Mouse (Mus musculus) hindbrain, embryonic 14.5 days (tissue): Measurements from ENCODE around the gene Slc26a10. TPM values are rescaled to one million over a fixed set of nuclear protein-coding genes. Genes with fewer than 3 reads are reported as not detected.

Experiments
- ATAC-seq: fragments of 200-750 bp; cut with Nextera tagmentation; 2 replicates; pipeline ENCODE4 v1.8.0; 2017; ENCODE audit warnings: moderate number of reproducible peaks, mild to moderate bottlenecking, moderate TSS enrichment, moderate library complexity; ENCODE audit not compliant: low FRiP score
- DNase-seq: peaks from one replicate; pipeline ENCODE4 v3.0.0-alpha.2; 2015; ENCODE audit warnings: low spot score
- H3K27ac ChIP-seq: fragments of 300-500 bp; sonication (generic); 2 replicates; pipeline ENCODE4 v1.5.1; 2014; ENCODE audit warnings: mild to moderate bottlenecking, moderate library complexity
- H3K27me3 ChIP-seq: fragments of 300-500 bp; sonication (generic); 2 replicates; pipeline ENCODE4 v1.6.1; 2014; ENCODE audit warnings: mild to moderate bottlenecking, low read length, mixed read lengths; ENCODE audit not compliant: control insufficient read depth, insufficient read depth
- H3K36me3 ChIP-seq: fragments of 300-500 bp; sonication (generic); replicated peaks from 2 replicates; pipeline ENCODE4 v1.6.1; 2014; ENCODE audit not compliant: control insufficient read depth, insufficient read depth
- H3K4me1 ChIP-seq: fragments of 300-500 bp; sonication (generic); replicated peaks from 2 replicates; pipeline ENCODE4 v1.6.1; 2014; ENCODE audit warnings: antibody characterized with exemption, low read length, mixed read lengths; ENCODE audit not compliant: control insufficient read depth, insufficient read depth
- H3K4me2 ChIP-seq: fragments of 300-500 bp; sonication (generic); replicated peaks from 2 replicates; pipeline ENCODE4 v1.6.1; 2014; ENCODE audit warnings: mild to moderate bottlenecking, moderate library complexity
- H3K4me3 ChIP-seq: fragments of 300-500 bp; sonication (generic); replicated peaks from 2 replicates; pipeline ENCODE4 v1.5.1; 2014; ENCODE audit warnings: mild to moderate bottlenecking, low read length
- H3K9ac ChIP-seq: fragments of 300-500 bp; sonication (generic); 2 replicates; pipeline ENCODE4 v1.6.1; 2014
- H3K9me3 ChIP-seq: fragments of 300-500 bp; sonication (generic); 2 replicates; pipeline ENCODE4 v1.6.1; 2016; ENCODE audit warnings: low read length; ENCODE audit not compliant: control insufficient read depth
- WGBS: fragments of 180-500 bp; shearing (Covaris S2); extraction: QIAGEN DNeasy Blood & Tissue Kit; methylation state at CpG from one replicate; pipeline ENCODE4 v1.1.7; 2014; 5-methylcytosine and 5-hydroxymethylcytosine counted together
- polyA plus RNA-seq: library from polyadenylated mRNA; unstranded; fragments of >200 nt; fragmentation: Nextera tagmentation; extraction: Ambion mirVana; gene quantifications from 2 replicates; pipeline ENCODE4 v1.2.1, GENCODE M21; 2014

Slc26a10 gene
- 0.94 and 0.99 TPM in 2 replicates for polyA plus RNA-seq

DNA sequence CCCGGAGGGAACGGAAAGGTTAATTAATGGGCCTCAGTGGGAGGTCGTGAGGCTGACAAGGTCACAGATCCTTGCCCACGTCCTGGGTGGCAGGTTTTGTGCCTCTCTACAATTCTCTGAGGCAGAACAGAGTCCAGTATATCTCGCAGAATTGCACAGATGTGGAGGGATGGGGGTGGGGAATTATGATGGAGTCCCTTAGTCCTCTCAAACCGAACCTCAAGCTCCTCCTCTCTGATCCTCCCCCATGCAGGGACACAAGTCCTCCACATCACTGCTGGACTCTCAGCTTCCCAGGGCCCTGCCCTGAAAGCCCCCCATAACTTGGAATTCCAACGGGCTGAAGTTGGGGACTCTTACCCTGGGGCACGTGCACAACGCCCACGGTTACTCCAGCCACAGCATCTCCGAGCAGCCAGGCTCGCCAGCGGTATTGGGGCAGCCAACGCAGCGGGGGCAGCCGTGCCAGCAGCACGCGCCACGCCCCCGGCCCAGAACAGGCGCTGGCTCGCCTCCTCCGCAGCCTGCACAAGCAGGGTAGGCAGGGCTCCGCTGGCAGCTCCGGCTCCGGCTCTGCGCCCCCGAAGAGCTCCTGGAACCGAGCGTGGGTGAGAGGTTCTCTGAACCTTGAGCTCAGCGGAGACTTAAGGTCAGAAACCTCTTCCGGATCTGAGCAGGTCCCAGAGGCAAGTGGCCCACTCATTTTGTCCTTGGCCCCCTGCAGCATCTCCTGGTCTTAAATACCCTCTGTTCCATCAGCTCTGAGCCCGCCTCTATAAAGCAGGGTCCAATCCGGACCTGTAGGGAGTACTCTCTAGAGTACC lies at the start of gene Slc26a10:
Slc26a10 (minus strand) TSS at position 775 of the 824 bp plus-strand sequence.
- peaks cover 33% of the 10 kb centered on the region for H3K4me1 ChIP-seq
- H3K4me3 ChIP-seq = peak within 1 kb of the TSS; percentile 14; the same call in 1 of the 2 replicates
- H3K36me3 ChIP-seq = 0 out of 2 replicates have a peak, but pooled peaks cover 5% of the 10 kb centered on the region
- no peaks in the 10 kb centered on the region for H3K9me3 ChIP-seq
- peaks cover 72% of the 10 kb centered on the region for H3K27me3 ChIP-seq
- peak within 1 kb of the TSS; percentile 43 for H3K4me2 ChIP-seq
- 2% methylated on average over 34 of the region's 34 CpGs for WGBS
- H3K27ac ChIP-seq = no peak within 1 kb of the TSS
- peak within 1 kb of the TSS; percentile 31; the same call in 1 of the 2 replicates for H3K9ac ChIP-seq
- DNase-seq = no peak
- ATAC-seq = no peak

- Histone ChIP-seq H3K4me3 (no peak overlapping the region), H3K9ac (no peak overlapping the region), H3K36me3 (peaks cover 69% of the 10 kb centered on the region), H3K27ac (no peak overlapping the region), H3K4me1 (no peaks in the 10 kb centered on the region), H3K27me3 (no peaks in the 10 kb centered on the region), H3K9me3 (no peaks in the 10 kb centered on the region), H3K4me2 (no peak overlapping the region)
- 22% methylated on average over 4 of the region's 4 CpGs for WGBS
- peak; percentile 76 for DNase-seq
- 0 out of 2 replicates have a peak, but pooled peaks have one; percentile 51 for ATAC-seq
These were observed 48.5 kb upstream of the Slc26a10 start for GRCm38 (mm10) chr10:127228897-127229296.

- Histone ChIP-seq H3K36me3 (peaks cover 52% of the 10 kb centered on the region), H3K27me3 (no peaks in the 10 kb centered on the region), H3K4me1 (no peaks in the 10 kb centered on the region), H3K9ac (no peak overlapping the region), H3K27ac (no peak overlapping the region), H3K4me2 (no peak overlapping the region), H3K4me3 (no peak overlapping the region), H3K9me3 (no peaks in the 10 kb centered on the region)
- DNase-seq (no peak), ATAC-seq (no peak)
- WGBS = 89% methylated on average over 8 of the region's 8 CpGs
These were observed 46.7 kb upstream of the Slc26a10 start for GRCm38 (mm10) chr10:127227163-127227562.

DNA sequence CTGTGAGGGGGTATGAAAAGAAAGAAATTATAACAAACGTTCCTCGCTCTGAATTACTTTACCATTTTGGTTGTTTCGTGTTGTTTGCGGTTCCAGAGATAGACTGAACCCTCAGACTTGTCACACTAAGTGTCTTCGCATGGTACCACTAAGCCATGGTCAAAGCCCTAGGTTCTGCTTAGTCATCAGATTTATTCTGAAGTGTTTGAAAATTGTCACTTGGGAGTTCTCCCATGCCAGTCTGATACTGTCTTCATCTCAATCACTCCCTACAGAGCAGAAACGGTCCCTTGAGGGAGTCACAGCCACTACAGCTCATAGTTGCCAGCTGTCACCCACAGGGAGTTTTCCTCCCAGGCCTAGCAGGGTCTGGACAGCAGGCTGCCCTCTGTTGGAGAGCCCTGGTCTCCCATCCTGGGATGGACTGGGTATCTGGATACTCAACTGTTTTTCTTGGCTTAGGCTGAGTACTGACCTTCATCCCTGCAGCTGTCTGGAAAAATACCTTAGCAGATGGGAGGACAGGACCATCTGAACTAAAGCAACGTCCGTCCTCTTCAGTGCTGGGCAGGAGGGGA lies 46.0 kb upstream of the Slc26a10 start:
- DNase-seq = no peak
- Histone ChIP-seq H3K27ac (no peak overlapping the region), H3K4me1 (no peaks in the 10 kb centered on the region), H3K4me2 (no peak overlapping the region), H3K27me3 (no peaks in the 10 kb centered on the region), H3K36me3 (peaks cover 44% of the 10 kb centered on the region), H3K4me3 (no peak overlapping the region), H3K9me3 (no peaks in the 10 kb centered on the region), H3K9ac (no peak overlapping the region)
- ATAC-seq = no peak
- 64% methylated on average over 8 of the region's 8 CpGs for WGBS

- Histone ChIP-seq H3K4me2 (no peak overlapping the region), H3K27ac (no peak overlapping the region), H3K27me3 (no peaks in the 10 kb centered on the region), H3K9me3 (no peaks in the 10 kb centered on the region), H3K36me3 (peaks cover 37% of the 10 kb centered on the region), H3K4me1 (no peaks in the 10 kb centered on the region), H3K4me3 (no peak overlapping the region), H3K9ac (no peak overlapping the region)
- 22% methylated on average over 10 of the region's 10 CpGs for whole genome bisulfite sequencing
- no peak for DNase-seq
- ATAC-seq = no peak
These were observed 45.3 kb upstream of the Slc26a10 start for GRCm38 (mm10) chr10:127225732-127226131.

DNA sequence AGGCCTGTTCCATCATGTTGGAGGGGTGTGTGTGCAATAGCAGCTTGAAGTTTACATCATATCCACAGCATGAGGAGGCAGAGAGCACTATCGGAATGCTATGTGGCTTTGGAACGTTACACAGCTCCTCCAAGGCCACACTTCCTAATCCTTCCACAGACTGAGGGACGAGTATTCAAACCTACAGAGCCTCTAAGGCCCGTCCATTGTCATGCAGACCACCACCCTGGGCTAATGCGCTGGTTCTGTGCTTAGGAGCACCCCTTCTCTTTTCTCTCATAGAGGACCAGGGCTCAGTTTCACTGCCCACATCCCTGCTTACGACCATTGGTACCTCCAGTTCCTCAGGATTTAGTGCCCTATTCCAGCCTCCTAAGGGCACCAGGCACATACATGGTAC lies 44.8 kb upstream of the Slc26a10 start:
- Histone ChIP-seq H3K9ac (no peak overlapping the region), H3K4me3 (no peak overlapping the region), H3K4me2 (no peak overlapping the region), H3K4me1 (no peaks in the 10 kb centered on the region), H3K27ac (no peak overlapping the region), H3K36me3 (peaks cover 32% of the 10 kb centered on the region), H3K9me3 (no peaks in the 10 kb centered on the region), H3K27me3 (no peaks in the 10 kb centered on the region)
- 27% methylated on average over 6 of the region's 6 CpGs for WGBS
- DNase-seq (no peak), ATAC-seq (no peak)

GRCm38 (mm10) chr10:127218339-127218738 lies 37.9 kb upstream of the Slc26a10 start:
- 93% methylated on average over 2 of the region's 2 CpGs for WGBS
- H3K4me1 ChIP-seq = no peaks in the 10 kb centered on the region
- H3K36me3 ChIP-seq = no peaks in the 10 kb centered on the region
- H3K9me3 ChIP-seq = no peaks in the 10 kb centered on the region
- DNase-seq (no peak), ATAC-seq (no peak)
- no peak overlapping the region for H3K4me2 ChIP-seq
- H3K9ac ChIP-seq = no peak overlapping the region
- no peak overlapping the region for H3K4me3 ChIP-seq
- H3K27ac ChIP-seq = no peak overlapping the region
- no peaks in the 10 kb centered on the region for H3K27me3 ChIP-seq

- H3K9me3 ChIP-seq = no peaks in the 10 kb centered on the region
- no peak overlapping the region for H3K9ac ChIP-seq
- DNase-seq (no peak), ATAC-seq (no peak)
- no peak overlapping the region for H3K4me2 ChIP-seq
- no peak overlapping the region for H3K27ac ChIP-seq
- H3K36me3 ChIP-seq = no peaks in the 10 kb centered on the region
- H3K4me3 ChIP-seq = no peak overlapping the region
- no peaks in the 10 kb centered on the region for H3K27me3 ChIP-seq
- no peaks in the 10 kb centered on the region for H3K4me1 ChIP-seq
These were observed 36.7 kb upstream of the Slc26a10 start for GRCm38 (mm10) chr10:127217177-127217576.

DNA sequence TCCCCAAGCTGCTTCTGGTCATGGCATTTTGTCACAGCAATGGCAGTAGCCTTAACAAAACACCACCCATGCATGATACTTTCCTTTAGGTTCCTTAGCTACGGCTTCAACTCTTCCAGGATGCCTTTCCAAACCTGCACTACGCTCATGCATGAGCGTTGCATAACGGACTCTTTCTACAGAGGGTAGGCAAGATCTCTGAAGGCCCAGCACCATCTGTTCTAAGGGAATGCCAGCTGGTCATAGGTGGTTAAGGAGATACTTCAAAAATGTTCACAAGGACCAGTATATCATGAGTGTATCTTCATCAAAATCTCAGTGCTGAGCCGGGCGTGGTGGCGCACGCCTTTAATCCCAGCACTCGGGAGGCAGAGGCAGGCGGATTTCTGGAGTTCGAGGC lies 36.0 kb upstream of the Slc26a10 start:
- Histone ChIP-seq H3K27ac (no peak overlapping the region), H3K4me1 (peaks cover 4% of the 10 kb centered on the region; the same call in 1 of the 2 replicates), H3K4me2 (no peak overlapping the region), H3K27me3 (no peaks in the 10 kb centered on the region), H3K4me3 (no peak overlapping the region), H3K36me3 (no peaks in the 10 kb centered on the region), H3K9me3 (no peaks in the 10 kb centered on the region), H3K9ac (no peak overlapping the region)
- DNase-seq (no peak), ATAC-seq (no peak)
- WGBS = 94% methylated on average over 11 of the region's 11 CpGs
